Mouse (Mus musculus) ovary, postnatal 36 days (tissue): ENCODE data around the gene Rtn4rl1.
A peak's percentile ranks its signal among the peaks of the same experiment; 100 is the strongest.

ENCODE experiments used
- DNase-seq: peaks from one replicate; pipeline ENCODE4 v3.0.0; 2022; ENCODE audit warnings: low spot score, mixed read lengths

The Rtn4rl1 gene

DNA sequence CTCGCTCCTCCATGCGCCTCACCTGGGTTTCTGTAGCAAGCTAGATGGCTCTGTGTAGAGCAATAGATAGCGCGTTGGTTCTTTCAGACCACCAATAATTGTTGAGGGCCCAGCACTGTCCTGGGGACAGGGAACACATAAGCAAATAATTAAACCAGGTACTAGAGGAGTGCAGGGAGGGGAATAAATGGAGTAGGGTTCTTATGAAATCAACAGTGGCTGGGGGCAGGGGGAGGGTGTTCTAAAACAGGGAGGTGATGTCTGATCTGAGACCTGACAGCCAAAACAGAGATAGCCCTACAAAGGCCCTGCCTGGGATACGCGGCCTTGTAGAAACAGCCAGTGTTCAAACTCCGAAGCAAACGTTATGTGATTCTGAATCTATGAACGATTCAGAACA lies 56.0 kb downstream of the Rtn4rl1 start:
- no peak for DNase-seq

GRCm38 (mm10) chr11:75251006-75251512 lies 57.5 kb downstream of the Rtn4rl1 start:
- DNase-seq = peak; percentile 47

GRCm38 (mm10) chr11:75251557-75252070 lies 58.0 kb downstream of the Rtn4rl1 start:
- no peak for DNase-seq

- DNase-seq = peak; percentile 53
Measured at GRCm38 (mm10) chr11:75254252-75254912, 60.8 kb downstream of the Rtn4rl1 start.

GRCm38 (mm10) chr11:75255330-75255729 lies 61.7 kb downstream of the Rtn4rl1 start:
- no peak for DNase-seq

DNA sequence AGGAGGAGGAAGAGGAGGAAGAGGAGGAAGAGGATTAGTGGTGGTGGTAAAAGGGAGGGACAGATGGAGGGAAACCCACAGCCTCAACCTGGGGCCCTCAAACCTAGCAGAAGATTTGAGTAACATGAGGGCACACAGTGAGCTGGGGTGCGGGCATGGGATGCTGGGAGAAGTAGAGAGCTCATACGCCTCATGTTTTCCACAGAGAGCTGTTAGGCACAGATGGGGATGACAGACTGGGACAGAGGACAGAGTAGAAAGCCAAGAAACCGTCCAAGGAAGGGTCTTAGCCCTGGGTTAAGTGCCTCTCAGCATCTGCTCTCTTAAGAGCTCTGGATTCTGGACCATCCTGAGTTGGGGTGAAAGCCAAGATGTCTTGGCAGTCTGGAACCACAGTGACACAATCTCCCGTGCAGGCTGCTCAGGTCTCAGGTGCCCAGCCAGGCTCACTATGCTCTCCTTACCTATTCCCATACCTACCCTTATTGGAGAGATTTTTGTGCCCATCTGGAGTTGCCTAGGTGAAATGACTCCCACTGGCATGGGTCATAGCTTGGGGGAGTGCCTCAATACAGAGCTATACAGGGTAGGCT lies 63.6 kb downstream of the Rtn4rl1 start:
- DNase-seq = no peak

GRCm38 (mm10) chr11:75259416-75259815 lies 65.8 kb downstream of the Rtn4rl1 start:
- DNase-seq = peak; percentile 58

GRCm38 (mm10) chr11:75259996-75260561 lies 66.5 kb downstream of the Rtn4rl1 start:
- DNase-seq = peak; percentile 59

DNA sequence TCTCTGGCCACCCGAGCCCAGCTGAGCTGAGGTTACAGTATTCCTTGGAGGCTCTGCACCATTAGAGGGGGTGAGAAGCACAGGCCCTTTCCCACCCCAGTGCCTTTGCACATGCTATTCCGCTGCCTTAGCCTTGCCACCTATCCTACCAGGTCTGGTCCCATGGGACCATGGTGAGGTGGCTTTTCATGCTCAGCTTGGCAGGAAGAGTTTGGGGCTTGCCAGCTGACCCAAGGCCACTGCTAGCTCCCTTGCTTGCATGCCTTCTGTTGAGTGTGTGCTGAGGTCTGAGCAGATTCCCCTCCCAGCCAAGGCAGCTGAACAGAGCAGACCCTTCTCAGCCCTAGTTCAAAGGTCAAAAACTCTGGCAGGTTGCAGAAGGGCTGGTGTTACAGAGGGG lies 67.4 kb downstream of the Rtn4rl1 start:
- no peak for DNase-seq

DNA sequence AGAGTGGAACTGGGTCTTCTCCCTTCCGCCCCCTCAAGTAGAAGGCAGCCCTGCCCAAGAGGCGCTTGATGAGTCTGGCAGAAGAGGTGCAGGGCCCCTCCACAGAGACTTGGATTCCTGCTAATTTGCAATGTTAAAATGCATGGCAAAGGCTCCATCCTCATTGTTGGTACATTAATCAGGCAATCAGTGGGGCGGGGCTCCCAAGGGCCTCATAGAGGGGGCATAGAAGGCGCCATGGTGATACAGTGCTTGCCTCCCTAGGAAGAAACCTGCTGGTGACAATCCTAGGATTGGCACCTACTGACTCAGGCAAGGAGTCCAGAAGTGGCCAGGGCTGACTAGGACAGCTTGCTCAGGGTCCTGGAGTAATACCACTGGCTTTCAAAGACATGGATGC lies 68.1 kb downstream of the Rtn4rl1 start:
- no peak for DNase-seq

DNA sequence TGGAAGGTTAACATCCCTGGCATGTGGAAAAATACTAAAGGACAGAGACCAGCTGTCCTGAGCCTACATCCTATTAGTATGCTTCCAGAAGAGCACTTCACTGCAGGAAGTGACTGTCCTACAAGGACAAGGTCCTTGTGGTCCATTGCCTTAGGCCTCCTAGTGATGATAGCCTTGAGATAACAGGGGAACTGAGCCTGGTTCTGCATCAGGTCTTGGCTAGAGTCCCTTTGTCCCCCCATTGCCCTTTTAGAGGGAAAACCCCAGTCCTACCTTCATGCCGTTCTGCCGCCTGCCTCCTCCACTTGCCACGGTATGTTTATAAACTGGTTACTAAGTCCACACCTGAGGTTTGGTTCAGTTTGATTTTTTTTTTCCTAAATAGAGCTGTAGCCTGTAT lies 68.6 kb downstream of the Rtn4rl1 start:
- DNase-seq = no peak

DNA sequence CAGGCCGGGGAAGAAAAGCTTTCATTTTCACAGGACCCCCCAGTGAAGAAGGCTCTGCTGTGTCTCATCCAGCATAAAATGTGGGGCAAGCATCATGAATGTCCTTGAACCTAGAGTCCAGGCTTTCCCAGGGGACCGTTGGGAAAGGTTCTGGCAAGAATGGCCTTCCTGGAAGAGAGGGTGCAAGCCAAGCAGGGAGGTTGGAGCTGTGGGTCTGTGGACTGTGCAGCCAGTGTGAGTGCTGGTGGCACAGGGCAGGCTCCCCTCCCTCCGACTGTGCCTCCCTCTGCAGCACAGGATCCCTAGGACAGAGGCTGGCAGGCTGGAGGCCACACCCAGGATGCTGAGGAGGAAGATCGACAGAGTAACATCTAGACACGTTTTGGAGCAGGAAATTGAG lies 69.2 kb downstream of the Rtn4rl1 start:
- DNase-seq = no peak

- no peak for DNase-seq
Measured at GRCm38 (mm10) chr11:75263274-75263963, 69.8 kb downstream of the Rtn4rl1 start.

- no peak for DNase-seq
Measured at GRCm38 (mm10) chr11:75263964-75264312, 70.4 kb downstream of the Rtn4rl1 start.

GRCm38 (mm10) chr11:75264550-75264949 lies 71.0 kb downstream of the Rtn4rl1 start:
- no peak for DNase-seq

GRCm38 (mm10) chr11:75265545-75265944 lies 72.0 kb downstream of the Rtn4rl1 start:
- DNase-seq = no peak

DNA sequence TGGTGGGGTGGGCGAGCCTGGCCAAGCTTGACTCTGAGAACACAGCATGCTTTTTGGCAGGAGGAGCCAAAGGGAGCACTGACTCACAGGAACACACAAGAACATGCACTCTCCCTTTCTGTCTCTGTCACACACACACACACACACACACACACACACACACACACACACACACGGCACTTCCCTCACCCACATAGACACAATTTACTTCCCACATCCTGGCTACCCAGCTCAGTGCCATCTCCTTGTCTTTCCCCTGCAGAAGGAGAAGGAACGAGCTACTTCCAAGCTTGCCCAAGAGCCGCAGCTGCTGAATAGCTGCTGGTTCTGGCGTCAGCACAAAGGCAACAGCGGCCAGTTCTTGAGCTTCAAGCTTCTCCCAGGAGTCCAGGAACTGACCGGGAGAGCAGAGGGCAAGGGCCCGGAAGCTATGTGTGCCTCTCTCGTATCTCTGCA lies 74.3 kb downstream of the Rtn4rl1 start:
- DNase-seq = peak; percentile 38

DNA sequence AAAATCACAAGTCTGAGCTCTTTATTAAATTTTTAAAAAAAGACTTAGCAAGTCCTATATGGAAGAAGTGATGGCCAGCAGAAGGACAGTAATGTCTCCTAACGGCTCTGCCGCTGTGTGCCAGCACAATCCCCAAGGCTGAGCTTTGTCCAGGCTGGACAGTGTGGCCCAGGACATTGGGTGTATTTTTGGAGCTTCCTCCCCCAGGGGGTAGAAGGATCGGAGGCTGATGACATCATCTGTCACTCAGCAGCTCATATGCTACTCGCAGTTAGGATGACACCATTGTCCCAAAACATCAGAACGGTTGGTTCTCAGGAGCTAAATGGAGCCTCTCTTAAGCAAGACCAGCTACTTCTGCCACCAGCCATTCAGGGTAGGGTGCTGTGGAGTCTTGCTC lies 74.9 kb downstream of the Rtn4rl1 start:
- DNase-seq = no peak

DNA sequence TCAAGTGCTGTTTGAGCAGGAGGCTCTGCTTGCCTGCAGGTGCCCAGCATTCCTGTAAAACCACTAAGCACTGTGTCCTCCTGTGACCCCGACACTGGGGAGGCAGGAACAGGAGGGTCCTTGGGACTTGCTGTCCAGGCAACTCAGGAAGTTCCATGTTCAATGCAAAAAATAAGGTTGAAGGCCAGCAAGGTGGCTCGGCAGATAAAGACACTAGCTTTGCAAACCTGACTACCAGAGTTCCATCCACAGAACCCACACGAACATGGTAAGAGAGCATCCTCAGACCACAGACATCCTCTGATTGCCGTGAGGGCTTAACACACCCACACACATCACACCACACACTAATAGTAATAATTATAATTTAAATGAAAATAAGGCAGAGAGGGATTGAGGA lies 75.6 kb downstream of the Rtn4rl1 start:
- no peak for DNase-seq

- DNase-seq = no peak
Measured at GRCm38 (mm10) chr11:75270276-75270984, 76.8 kb downstream of the Rtn4rl1 start.

DNA sequence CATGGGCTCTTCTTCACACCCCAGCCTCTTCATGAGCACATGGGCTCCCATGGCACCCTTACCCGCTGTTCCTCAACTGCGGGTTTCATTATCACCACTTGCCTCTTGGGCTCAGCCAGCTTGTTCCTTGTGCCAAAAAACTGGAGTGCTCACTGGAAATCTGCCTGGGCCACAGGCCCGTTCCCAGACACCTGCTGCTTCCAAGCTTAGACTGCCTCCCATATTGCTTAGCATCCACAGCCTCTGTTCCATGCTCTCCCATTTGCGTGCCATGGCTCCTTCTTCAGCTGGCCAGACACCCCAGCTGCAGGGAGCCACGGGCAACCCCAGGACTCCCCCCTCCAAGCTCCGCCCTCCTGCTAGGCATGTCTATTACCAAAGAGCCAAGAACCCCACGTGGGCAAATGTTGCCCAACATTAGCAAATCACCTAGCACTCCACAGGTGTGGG lies 77.4 kb downstream of the Rtn4rl1 start:
- DNase-seq = no peak

DNA sequence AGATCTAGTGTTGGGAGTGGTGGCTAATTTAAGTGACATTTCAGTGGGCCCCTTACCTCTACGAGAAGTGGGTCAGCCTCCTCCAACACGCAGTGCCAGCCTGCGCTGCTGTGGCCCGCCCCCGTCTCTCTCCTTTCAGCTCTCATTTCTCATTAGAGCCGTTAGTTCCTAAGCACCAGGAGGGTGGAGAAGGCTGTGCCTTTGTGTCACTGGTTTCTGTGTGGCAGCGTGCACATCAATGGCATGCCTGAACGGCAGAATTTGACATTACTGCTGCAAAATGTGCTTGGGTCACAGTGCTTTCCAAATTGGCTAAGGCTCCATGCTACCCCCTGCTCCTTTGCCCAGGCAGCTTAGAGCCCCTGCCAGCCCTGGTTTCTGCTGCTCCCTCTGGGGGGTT lies 79.9 kb downstream of the Rtn4rl1 start:
- no peak for DNase-seq
